Mouse (Mus musculus) liver, embryonic 13.5 days (tissue): ENCODE measurements around the gene Gm5128. TPM values are rescaled to one million over a fixed set of nuclear protein-coding genes. Genes with fewer than 3 reads are reported as not detected.
"Not testable (repeated sequence)": the region's sequence is repeated elsewhere in the genome, so short reads cannot be mapped to it uniquely, and the experiment has no call there.

Experiments
- ATAC-seq: fragments of 200-750 bp; cut with Nextera tagmentation; 2 replicates; pipeline ENCODE4 v1.8.0; 2017; ENCODE audit warnings: low read depth, mild to moderate bottlenecking, moderate number of reproducible peaks, moderate library complexity
- DNase-seq: peaks from one replicate; pipeline ENCODE4 v3.0.0; 2022
- H3K27ac ChIP-seq: fragments of 300-500 bp; sonication (generic); 2 replicates; pipeline ENCODE4 v1.5.1; 2015; ENCODE audit warnings: moderate library complexity, mild to moderate bottlenecking, inconsistent platforms
- H3K27me3 ChIP-seq: fragments of 300-500 bp; sonication (generic); 2 replicates; pipeline ENCODE4 v1.6.1; 2015; ENCODE audit warnings: mild to moderate bottlenecking, inconsistent platforms
- H3K36me3 ChIP-seq: fragments of 300-500 bp; sonication (generic); 2 replicates; pipeline ENCODE4 v1.6.1; 2015; ENCODE audit warnings: mild to moderate bottlenecking, inconsistent platforms
- H3K4me1 ChIP-seq: fragments of 300-500 bp; sonication (generic); replicated peaks from 2 replicates; pipeline ENCODE4 v1.6.1; 2015; ENCODE audit warnings: inconsistent platforms
- H3K4me2 ChIP-seq: fragments of 300-500 bp; sonication (generic); 2 replicates; pipeline ENCODE4 v1.6.1; 2015; ENCODE audit warnings: inconsistent platforms, mild to moderate bottlenecking, moderate library complexity
- H3K4me3 ChIP-seq: fragments of 300-500 bp; sonication (generic); replicated peaks from 2 replicates; pipeline ENCODE4 v1.5.1; 2015; ENCODE audit warnings: mild to moderate bottlenecking, inconsistent platforms
- H3K9ac ChIP-seq: fragments of 300-500 bp; sonication (generic); 2 replicates; pipeline ENCODE4 v1.6.1; 2015; ENCODE audit warnings: mild to moderate bottlenecking, inconsistent platforms
- H3K9me3 ChIP-seq: fragments of 300-500 bp; sonication (generic); replicated peaks from 2 replicates; pipeline ENCODE4 v1.6.1; 2016; ENCODE audit warnings: inconsistent platforms
- WGBS: fragments of 180-500 bp; shearing (Covaris S2); methylation state at CpG from one replicate; pipeline ENCODE4 v1.1.7; 2015; ENCODE audit not compliant: insufficient replicate concordance; 5-methylcytosine and 5-hydroxymethylcytosine counted together
- polyA plus RNA-seq: library from polyadenylated mRNA; unstranded; fragments of >200 nt; fragmentation: Nextera tagmentation; extraction: Ambion mirVana; gene quantifications from 2 replicates; pipeline ENCODE4 v1.2.1, GENCODE M21; 2015

Gene Gm5128
- polyA plus RNA-seq, result not detected in 2 replicates

- H3K4me2 ChIP-seq, H3K9ac ChIP-seq, H3K9me3 ChIP-seq, H3K36me3 ChIP-seq, H3K4me3 ChIP-seq, H3K4me1 ChIP-seq, DNase-seq, H3K27ac ChIP-seq, H3K27me3 ChIP-seq, ATAC-seq: not testable (repeated sequence)
- WGBS, result no CpG with 5 or more reads among the region's 15 CpGs
These were observed at the start of gene Gm5128 for GRCm38 (mm10) chrX:135372984-135373383. Gm5128 (plus strand) TSS chrX:135373284.

- H3K9ac ChIP-seq, DNase-seq, H3K4me1 ChIP-seq, ATAC-seq, H3K4me3 ChIP-seq, H3K4me2 ChIP-seq, H3K9me3 ChIP-seq, H3K36me3 ChIP-seq, H3K27me3 ChIP-seq, H3K27ac ChIP-seq: not testable (repeated sequence)
- 35% methylated on average over 3 of the region's 6 CpGs for WGBS
These were observed 12.4 kb upstream of the Gm5128 start for GRCm38 (mm10) chrX:135360685-135361084.

GRCm38 (mm10) chrX:135361943-135362342, 11.1 kb upstream of the Gm5128 start:
- ATAC-seq, H3K9me3 ChIP-seq, DNase-seq, H3K27ac ChIP-seq, H3K4me2 ChIP-seq, H3K9ac ChIP-seq, H3K4me1 ChIP-seq, H3K36me3 ChIP-seq, H3K27me3 ChIP-seq, H3K4me3 ChIP-seq: not testable (repeated sequence)
- WGBS, result no CpG with 5 or more reads among the region's 4 CpGs

GRCm38 (mm10) chrX:135403578-135403977, 30.5 kb downstream of the Gm5128 start:
- H3K4me3 ChIP-seq, H3K9ac ChIP-seq, DNase-seq, H3K4me2 ChIP-seq, H3K4me1 ChIP-seq, H3K27ac ChIP-seq, H3K36me3 ChIP-seq, ATAC-seq, H3K9me3 ChIP-seq, H3K27me3 ChIP-seq: not testable (repeated sequence)
- no CpG with 5 or more reads among the region's 3 CpGs for WGBS

GRCm38 (mm10) chrX:135421203-135421602, 48.1 kb downstream of the Gm5128 start:
- WGBS, result 32% methylated on average over 4 of the region's 7 CpGs
- ATAC-seq, result not testable (repeated sequence)

GRCm38 (mm10) chrX:135421824-135422223, 48.7 kb downstream of the Gm5128 start:
- not testable (repeated sequence) for H3K4me2 ChIP-seq, ATAC-seq, H3K9me3 ChIP-seq, DNase-seq, H3K4me3 ChIP-seq, H3K36me3 ChIP-seq, H3K9ac ChIP-seq, H3K27me3 ChIP-seq, H3K27ac ChIP-seq, H3K4me1 ChIP-seq

More at GRCm38 (mm10) chrX:135421203-135421602, 48.1 kb downstream of the Gm5128 start:
- not testable (repeated sequence) for DNase-seq, H3K4me2 ChIP-seq, H3K9ac ChIP-seq, H3K4me3 ChIP-seq, H3K27me3 ChIP-seq, H3K4me1 ChIP-seq, H3K9me3 ChIP-seq, H3K27ac ChIP-seq, H3K36me3 ChIP-seq

- H3K9me3 ChIP-seq, H3K4me2 ChIP-seq, H3K27ac ChIP-seq, H3K27me3 ChIP-seq, DNase-seq, H3K4me3 ChIP-seq, H3K9ac ChIP-seq, H3K4me1 ChIP-seq, H3K36me3 ChIP-seq, ATAC-seq: not testable (repeated sequence)
- no CpG with 5 or more reads among the region's 4 CpGs for WGBS
These were observed 49.4 kb downstream of the Gm5128 start for GRCm38 (mm10) chrX:135422473-135422872.

Other genes starting within 250 kb of the Gm5128 start
- not detected in 2 replicates for gene Gm15023, start 195.7 kb upstream of the Gm5128 start, polyA plus RNA-seq
- 0.25 and 0.32 TPM in 2 replicates for gene Tceal6, start 162.6 kb upstream of the Gm5128 start, polyA plus RNA-seq
- not detected in 2 replicates for gene Pramel3, start 71.0 kb upstream of the Gm5128 start, polyA plus RNA-seq
- gene Gm7903, start 60.6 kb downstream of the Gm5128 start, polyA plus RNA-seq, result not detected in 2 replicates
- gene AV320801, start 121.3 kb downstream of the Gm5128 start, polyA plus RNA-seq, result not detected in 2 replicates
- 0.14 TPM in 1 of 2 replicates, not detected in the other for gene Nxf7, start 225.5 kb downstream of the Gm5128 start, polyA plus RNA-seq